Mouse (Mus musculus) limb, embryonic 13.5 days (tissue): ENCODE results near the gene Dgkh. TPM values are rescaled to one million over a fixed set of nuclear protein-coding genes. Genes with fewer than 3 reads are reported as not detected.
"Not testable (repeated sequence)": the region's sequence is repeated elsewhere in the genome, so short reads cannot be mapped to it uniquely, and the experiment has no call there.

Experiments used
- ATAC-seq: fragments of 200-750 bp; cut with Nextera tagmentation; 2 replicates; pipeline ENCODE4 v1.8.0; 2017; ENCODE audit warnings: low read depth, moderate number of reproducible peaks, moderate TSS enrichment; ENCODE audit not compliant: low FRiP score
- H3K27ac ChIP-seq: fragments of 300-500 bp; sonication (generic); 2 replicates; pipeline ENCODE4 v1.5.1; 2015; ENCODE audit warnings: inconsistent platforms, mild to moderate bottlenecking, moderate library complexity
- H3K27me3 ChIP-seq: fragments of 300-500 bp; sonication (generic); 2 replicates; pipeline ENCODE4 v1.6.1; 2015; ENCODE audit warnings: mild to moderate bottlenecking, inconsistent platforms
- H3K36me3 ChIP-seq: fragments of 300-500 bp; sonication (generic); 2 replicates; pipeline ENCODE4 v1.6.1; 2015; ENCODE audit warnings: inconsistent platforms, mild to moderate bottlenecking, moderate library complexity
- H3K4me1 ChIP-seq: fragments of 300-500 bp; sonication (generic); 2 replicates; pipeline ENCODE4 v1.6.1; 2015; ENCODE audit warnings: inconsistent platforms
- H3K4me2 ChIP-seq: fragments of 300-500 bp; sonication (generic); replicated peaks from 2 replicates; pipeline ENCODE4 v1.6.1; 2015; ENCODE audit warnings: inconsistent platforms, mild to moderate bottlenecking, moderate library complexity
- H3K4me3 ChIP-seq: fragments of 300-500 bp; sonication (generic); 2 replicates; pipeline ENCODE4 v1.5.1; 2015; ENCODE audit warnings: moderate library complexity, mild to moderate bottlenecking, inconsistent platforms
- H3K9ac ChIP-seq: fragments of 300-500 bp; sonication (generic); 2 replicates; pipeline ENCODE4 v1.6.1; 2015; ENCODE audit warnings: mild to moderate bottlenecking, inconsistent platforms
- H3K9me3 ChIP-seq: fragments of 300-500 bp; sonication (generic); 2 replicates; pipeline ENCODE4 v1.6.1; 2016; ENCODE audit warnings: inconsistent platforms
- WGBS: fragments of 180-500 bp; shearing (Covaris S2); methylation state at CpG from one replicate; pipeline ENCODE4 v1.1.7; 2015; 5-methylcytosine and 5-hydroxymethylcytosine counted together
- polyA plus RNA-seq: library from polyadenylated mRNA; unstranded; fragments of >200 nt; fragmentation: Nextera tagmentation; extraction: Ambion mirVana; gene quantifications from 2 replicates; pipeline ENCODE4 v1.2.1, GENCODE M21; 2015

Dgkh gene
- polyA plus RNA-seq, 1 experiment from 2014 or later: 1.1 TPM

- 44% methylated on average over 5 of the region's 5 CpGs for WGBS
- Histone ChIP-seq H3K4me2 (no peak overlapping the region), H3K4me1 (peaks cover 20% of the 10 kb centered on the region; the same call in 1 of the 2 replicates), H3K4me3 (no peak overlapping the region), H3K27me3 (peaks cover 36% of the 10 kb centered on the region), H3K9me3 (no peaks in the 10 kb centered on the region), H3K36me3 (no peaks in the 10 kb centered on the region), H3K27ac (no peak overlapping the region), H3K9ac (no peak overlapping the region)
- no peak for ATAC-seq
Observed at GRCm38 (mm10) chr14:78734605-78735004, 2.0 kb upstream of the Dgkh start.

DNA sequence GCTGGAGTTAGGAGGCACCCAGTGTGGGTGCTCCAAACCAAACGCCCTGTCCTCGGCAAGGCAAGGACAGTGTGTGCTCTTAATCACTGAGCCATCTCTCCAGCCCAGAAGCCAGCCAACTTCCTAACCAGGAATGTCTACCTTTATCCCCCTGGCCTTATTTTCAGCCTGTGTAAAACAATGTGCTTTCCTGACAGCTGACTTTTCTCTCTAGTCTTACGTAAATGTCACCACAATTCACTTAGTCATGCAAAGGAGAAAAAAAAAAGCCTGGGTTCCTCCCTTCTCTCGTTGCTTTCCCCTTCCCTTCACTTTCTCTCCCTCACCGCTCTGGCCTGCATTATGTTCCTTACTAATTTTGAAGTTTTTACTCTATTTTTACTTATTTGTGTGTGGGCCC lies 1.6 kb upstream of the Dgkh start:
- not testable (repeated sequence) for ATAC-seq, H3K36me3 ChIP-seq, H3K9me3 ChIP-seq, H3K27ac ChIP-seq, H3K4me3 ChIP-seq, H3K9ac ChIP-seq, H3K4me2 ChIP-seq
- H3K4me1 ChIP-seq: peaks cover 20% of the 10 kb centered on the region; the same call in 1 of the 2 replicates
- peaks cover 36% of the 10 kb centered on the region for H3K27me3 ChIP-seq
- WGBS: 41% methylated on average over 5 of the region's 5 CpGs

GRCm38 (mm10) chr14:78733366-78734076 lies 945 bp upstream of the Dgkh start:
- no peak for ATAC-seq
- 26% methylated on average over 12 of the region's 12 CpGs for WGBS

DNA sequence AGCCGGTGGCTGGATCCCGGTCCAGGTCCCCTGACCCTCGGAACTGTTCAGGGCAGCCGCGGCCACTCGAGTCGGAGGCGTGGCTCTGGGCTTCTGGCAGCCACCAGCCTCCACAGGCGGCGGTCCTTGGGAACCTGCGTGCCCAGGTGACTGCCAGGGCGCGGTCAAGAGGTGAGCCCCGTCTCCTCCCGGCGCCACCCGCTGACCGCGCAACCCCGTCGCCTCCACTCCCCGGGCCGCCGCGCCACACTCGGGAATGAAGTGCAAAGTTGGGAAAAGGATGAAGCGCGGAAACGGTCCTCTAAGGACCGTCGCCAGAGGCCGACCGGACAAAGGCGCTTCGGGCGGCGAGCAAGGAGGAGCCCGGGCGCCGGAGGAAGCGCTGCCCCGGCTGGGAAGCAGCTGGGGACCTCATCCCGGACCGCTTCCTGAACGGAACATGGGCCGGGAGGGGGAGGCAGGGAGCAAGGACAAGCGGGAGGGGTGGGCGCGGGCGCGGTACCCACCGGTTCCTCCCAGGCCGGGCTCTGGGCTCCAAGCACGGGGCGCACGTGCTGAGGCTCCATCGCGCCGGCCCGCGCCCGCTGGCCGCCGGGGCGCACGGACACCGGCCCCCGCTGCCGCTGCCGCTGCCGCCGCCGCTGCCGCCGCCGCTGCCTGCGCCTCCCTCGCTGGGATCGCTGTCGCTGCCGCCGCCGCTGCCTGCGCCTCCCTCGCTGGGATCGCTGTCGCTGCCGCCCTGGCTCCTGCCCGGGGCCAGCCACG lies 542 bp downstream of the Dgkh start:
- Histone ChIP-seq H3K4me2 (peak overlapping the region; percentile 98), H3K36me3 (no peaks in the 10 kb centered on the region), H3K4me3 (peak overlapping the region; percentile 77), H3K9me3 (no peaks in the 10 kb centered on the region), H3K9ac (peak overlapping the region; percentile 87), H3K27me3 (peaks cover 36% of the 10 kb centered on the region), H3K27ac (peak overlapping the region; percentile 39; the same call in 1 of the 2 replicates), H3K4me1 (peaks cover 20% of the 10 kb centered on the region; the same call in 1 of the 2 replicates)
- ATAC-seq: peak; percentile 30; the same call in 1 of the 2 replicates
- WGBS: under 1% methylated on average over 53 of the region's 90 CpGs

More at GRCm38 (mm10) chr14:78733366-78734076, 945 bp upstream of the Dgkh start:
- Histone ChIP-seq H3K4me1 (peaks cover 20% of the 10 kb centered on the region; the same call in 1 of the 2 replicates), H3K27ac (no peak overlapping the region), H3K9ac (no peak overlapping the region), H3K4me3 (peak overlapping the region; percentile 77), H3K9me3 (no peaks in the 10 kb centered on the region), H3K27me3 (peaks cover 36% of the 10 kb centered on the region), H3K36me3 (no peaks in the 10 kb centered on the region), H3K4me2 (peak overlapping the region; percentile 98)

GRCm38 (mm10) chr14:78731240-78731639 lies 1.3 kb downstream of the Dgkh start:
- peak overlapping the region; percentile 77 for H3K4me3 ChIP-seq
- peak overlapping the region; percentile 98 for H3K4me2 ChIP-seq
- H3K9me3 ChIP-seq: no peaks in the 10 kb centered on the region
- peaks cover 20% of the 10 kb centered on the region; the same call in 1 of the 2 replicates for H3K4me1 ChIP-seq
- no peaks in the 10 kb centered on the region for H3K36me3 ChIP-seq
- WGBS: 7% methylated on average over 12 of the region's 12 CpGs
- no peak for ATAC-seq
- no peak overlapping the region for H3K27ac ChIP-seq
- H3K27me3 ChIP-seq: peaks cover 39% of the 10 kb centered on the region
- H3K9ac ChIP-seq: peak overlapping the region; percentile 87; the same call in 1 of the 2 replicates

GRCm38 (mm10) chr14:78725976-78726375 lies 6.6 kb downstream of the Dgkh start:
- 0 out of 2 replicates have a peak overlapping the region, but pooled peaks have one; percentile 83 for H3K9ac ChIP-seq

DNA sequence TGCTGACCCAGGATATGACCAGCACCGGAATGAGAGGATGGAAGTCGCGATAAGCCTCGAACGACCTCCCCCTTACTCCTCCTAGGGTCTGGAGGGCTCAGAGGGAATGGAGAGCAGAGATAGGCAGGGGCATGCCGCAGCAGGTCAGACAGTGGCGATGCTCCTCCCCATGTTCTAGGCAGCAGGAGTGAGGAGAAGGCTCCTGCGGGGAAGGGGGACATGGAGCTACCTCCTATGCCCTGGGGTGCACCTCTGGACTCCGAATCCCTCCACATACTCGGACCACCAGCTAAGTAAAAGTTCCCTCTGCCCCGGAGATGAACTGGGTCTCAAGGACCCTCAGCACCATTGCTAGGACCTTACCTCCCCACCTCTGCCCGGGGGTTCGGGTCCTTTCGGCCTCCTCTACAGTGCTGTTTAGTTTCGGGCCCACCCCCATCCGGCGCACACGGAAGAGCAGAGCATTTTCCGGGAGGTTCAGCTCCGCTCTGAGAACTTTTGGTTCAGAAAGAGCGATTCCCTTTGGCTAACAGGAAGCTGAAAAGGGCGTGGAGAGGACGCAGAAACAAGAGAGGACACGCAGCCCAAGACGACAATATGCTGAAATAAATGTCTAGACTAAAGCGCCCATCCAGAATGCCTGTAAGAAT lies 7.1 kb downstream of the Dgkh start:
- peaks cover 17% of the 10 kb centered on the region for H3K27me3 ChIP-seq
- no peaks in the 10 kb centered on the region for H3K9me3 ChIP-seq
- peak overlapping the region; percentile 96 for H3K4me2 ChIP-seq
- H3K36me3 ChIP-seq: no peaks in the 10 kb centered on the region
- peak overlapping the region; percentile 83 for H3K9ac ChIP-seq
- no peak overlapping the region for H3K27ac ChIP-seq
- WGBS: 3% methylated on average over 26 of the region's 26 CpGs
- ATAC-seq: peak; percentile 28; the same call in 1 of the 2 replicates
- peaks cover 17% of the 10 kb centered on the region for H3K4me1 ChIP-seq
- peak overlapping the region; percentile 72 for H3K4me3 ChIP-seq

More at GRCm38 (mm10) chr14:78725976-78726375, 6.6 kb downstream of the Dgkh start:
- Histone ChIP-seq H3K4me3 (peak overlapping the region; percentile 72), H3K27me3 (peaks cover 21% of the 10 kb centered on the region), H3K27ac (no peak overlapping the region), H3K4me2 (peak overlapping the region; percentile 96), H3K4me1 (peaks cover 17% of the 10 kb centered on the region), H3K36me3 (no peaks in the 10 kb centered on the region), H3K9me3 (no peaks in the 10 kb centered on the region)
- 18% methylated on average over 13 of the region's 13 CpGs for WGBS
- no peak for ATAC-seq

DNA sequence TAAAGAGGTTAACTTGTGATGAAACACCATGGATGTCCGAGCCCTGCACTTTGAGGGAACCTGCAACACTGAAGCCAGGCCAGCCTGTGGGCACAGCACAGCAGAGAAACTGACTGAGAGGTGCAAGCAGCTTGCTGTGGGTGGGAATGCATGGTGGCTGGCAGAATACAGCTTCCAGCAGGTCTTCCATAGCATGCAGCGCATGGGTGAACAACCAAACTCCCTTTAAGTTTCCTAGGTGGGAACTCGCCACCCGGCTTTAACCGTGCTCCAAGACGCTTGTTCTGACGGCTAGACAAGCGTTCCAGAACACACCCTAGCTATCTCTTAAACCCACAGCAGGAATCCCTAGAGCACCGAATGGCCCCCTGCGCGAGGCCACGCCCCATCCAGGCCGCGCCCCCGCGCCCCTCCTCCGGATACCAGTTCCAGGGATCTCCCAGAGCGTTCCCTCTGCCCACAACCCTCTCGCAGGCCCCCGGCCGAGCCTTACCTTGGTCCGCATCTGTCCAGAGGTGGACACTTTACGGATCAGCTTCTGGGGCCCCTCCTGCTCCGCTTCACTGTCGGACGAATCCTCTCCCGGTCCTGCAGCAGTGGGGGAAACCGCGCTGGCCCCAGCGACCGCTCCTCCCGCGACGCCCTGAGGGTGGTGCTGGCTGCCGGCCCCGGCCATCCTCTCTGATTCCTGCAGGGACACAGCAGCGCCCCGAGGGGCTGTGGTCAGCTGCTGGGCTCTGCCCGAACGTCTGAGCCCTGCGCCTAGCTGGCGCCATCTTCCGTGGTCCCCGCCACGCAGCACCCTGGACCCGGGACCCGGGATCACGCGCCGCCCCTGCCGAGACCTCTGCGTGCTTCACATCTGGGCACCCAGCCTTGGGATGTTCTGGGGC lies 7.9 kb downstream of the Dgkh start:
- Histone ChIP-seq H3K36me3 (no peaks in the 10 kb centered on the region), H3K27me3 (peaks cover 12% of the 10 kb centered on the region), H3K9me3 (no peaks in the 10 kb centered on the region), H3K4me2 (peak overlapping the region; percentile 96), H3K9ac (peak overlapping the region; percentile 83), H3K4me3 (peak overlapping the region; percentile 72), H3K4me1 (peaks cover 13% of the 10 kb centered on the region), H3K27ac (no peak overlapping the region)
- WGBS: 2% methylated on average over 52 of the region's 52 CpGs
- ATAC-seq: peak; percentile 76

- not testable (repeated sequence) for ATAC-seq, H3K36me3 ChIP-seq, H3K27ac ChIP-seq, H3K9me3 ChIP-seq, H3K4me3 ChIP-seq, H3K4me2 ChIP-seq, H3K9ac ChIP-seq
- Histone ChIP-seq H3K4me1 (peaks cover 13% of the 10 kb centered on the region), H3K27me3 (peaks cover 12% of the 10 kb centered on the region)
- 93% methylated on average over 4 of the region's 4 CpGs for WGBS
Observed at GRCm38 (mm10) chr14:78723655-78724054, 8.9 kb downstream of the Dgkh start.

DNA sequence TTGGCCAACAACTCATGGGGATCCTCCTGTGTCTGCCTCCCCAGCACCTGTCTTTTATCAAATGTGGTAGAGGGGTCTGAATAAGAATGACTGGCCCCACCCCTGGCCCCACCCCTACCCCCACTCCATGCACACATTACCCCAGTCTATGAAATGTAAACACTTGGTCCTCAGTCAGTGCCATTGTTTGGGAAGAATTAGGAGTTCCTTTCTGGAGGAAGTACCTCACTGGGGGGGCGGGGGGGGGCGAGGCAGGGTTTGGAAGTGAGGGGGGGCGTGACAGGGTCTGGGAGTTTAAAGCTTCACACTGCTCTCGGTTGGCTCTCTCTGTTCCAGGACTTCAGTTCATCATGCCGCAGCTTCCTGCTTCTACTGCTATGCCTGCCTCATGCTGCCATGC lies 10.5 kb downstream of the Dgkh start:
- WGBS: 77% methylated on average over 4 of the region's 5 CpGs
- H3K9ac ChIP-seq: no peak overlapping the region
- H3K4me1 ChIP-seq: peaks cover 13% of the 10 kb centered on the region
- no peak overlapping the region for H3K4me3 ChIP-seq
- no peaks in the 10 kb centered on the region for H3K36me3 ChIP-seq
- no peaks in the 10 kb centered on the region for H3K9me3 ChIP-seq
- no peak overlapping the region for H3K27ac ChIP-seq
- no peak for ATAC-seq
- H3K4me2 ChIP-seq: no peak overlapping the region
- H3K27me3 ChIP-seq: peaks cover 12% of the 10 kb centered on the region

GRCm38 (mm10) chr14:78716035-78716434 lies 16.5 kb downstream of the Dgkh start:
- H3K4me3 ChIP-seq: no peak overlapping the region
- peaks cover 6% of the 10 kb centered on the region for H3K4me1 ChIP-seq
- ATAC-seq: no peak
- H3K4me2 ChIP-seq: no peak overlapping the region
- H3K36me3 ChIP-seq: no peaks in the 10 kb centered on the region
- H3K27me3 ChIP-seq: no peaks in the 10 kb centered on the region
- WGBS: 91% methylated on average over 7 of the region's 7 CpGs
- H3K9ac ChIP-seq: no peak overlapping the region
- no peaks in the 10 kb centered on the region for H3K9me3 ChIP-seq
- no peak overlapping the region for H3K27ac ChIP-seq
